Mouse (Mus musculus) thymus, postnatal 4 days (tissue): ENCODE measurements at regions not wholly inside any gene's neighbourhood (a gene's known extent, or its start where the extent isn't known, plus 50 kb on each side); places are given as distances from the start of the nearest gene placed in this dataset.

Experiments
- DNase-seq: peaks from one replicate; pipeline ENCODE4 v3.0.0; 2021

GRCm38 (mm10) chr5:51830015-51830414 is 262.5 kb upstream of the Ppargc1a start:
- no peak for DNase-seq

GRCm38 (mm10) chr5:51829606-51830005 is 262.1 kb upstream of the Ppargc1a start:
- DNase-seq = no peak

GRCm38 (mm10) chr5:51829020-51829419 is 261.5 kb upstream of the Ppargc1a start:
- DNase-seq = no peak

GRCm38 (mm10) chr5:51826269-51826668 is 258.7 kb upstream of the Ppargc1a start:
- no peak for DNase-seq

- DNase-seq = no peak
Measured at GRCm38 (mm10) chr5:51825584-51826088, 258.1 kb upstream of the Ppargc1a start.

- no peak for DNase-seq
Measured at GRCm38 (mm10) chr5:51824731-51825130, 257.2 kb upstream of the Ppargc1a start.

- DNase-seq = no peak
Measured at GRCm38 (mm10) chr5:51823657-51824056, 256.1 kb upstream of the Ppargc1a start.

- no peak for DNase-seq
Measured at GRCm38 (mm10) chr5:51816258-51816657, 248.7 kb upstream of the Ppargc1a start.

GRCm38 (mm10) chr5:51811728-51812127 is 244.2 kb upstream of the Ppargc1a start:
- no peak for DNase-seq

- DNase-seq = no peak
Measured at GRCm38 (mm10) chr5:51801486-51801885, 234.0 kb upstream of the Ppargc1a start.

- DNase-seq = no peak
Measured at GRCm38 (mm10) chr5:51799371-51800035, 232.0 kb upstream of the Ppargc1a start.

GRCm38 (mm10) chr5:51794097-51794496 is 226.6 kb upstream of the Ppargc1a start:
- no peak for DNase-seq

- no peak for DNase-seq
Measured at GRCm38 (mm10) chr5:51792950-51793349, 225.4 kb upstream of the Ppargc1a start.

GRCm38 (mm10) chr5:51788768-51789167 is 221.2 kb upstream of the Ppargc1a start:
- DNase-seq = no peak

GRCm38 (mm10) chr5:51783523-51783922 is 216.0 kb upstream of the Ppargc1a start:
- DNase-seq = no peak

- no peak for DNase-seq
Measured at GRCm38 (mm10) chr5:51783099-51783498, 215.6 kb upstream of the Ppargc1a start.

GRCm38 (mm10) chr5:51775502-51776145 is 208.1 kb upstream of the Ppargc1a start:
- no peak for DNase-seq

GRCm38 (mm10) chr5:51771655-51772054 is 204.1 kb upstream of the Ppargc1a start:
- no peak for DNase-seq

GRCm38 (mm10) chr5:51766111-51766510 is 198.6 kb upstream of the Ppargc1a start:
- DNase-seq = no peak

- no peak for DNase-seq
Measured at GRCm38 (mm10) chr5:51764416-51764815, 196.9 kb upstream of the Ppargc1a start.

GRCm38 (mm10) chr5:51763599-51763998 is 196.1 kb upstream of the Ppargc1a start:
- DNase-seq = no peak

GRCm38 (mm10) chr5:51762352-51762751 is 194.8 kb upstream of the Ppargc1a start:
- no peak for DNase-seq

GRCm38 (mm10) chr5:51758289-51758688 is 190.8 kb upstream of the Ppargc1a start:
- DNase-seq = no peak

GRCm38 (mm10) chr5:51757864-51758263 is 190.3 kb upstream of the Ppargc1a start:
- DNase-seq = no peak

GRCm38 (mm10) chr5:51752024-51752423 is 184.5 kb upstream of the Ppargc1a start:
- DNase-seq = no peak
